Mouse (Mus musculus) ZHBTc4 (cell line): ENCODE results near the gene Mia.

Experiments
- DNase-seq: peaks from one replicate; pipeline ENCODE4 v3.0.0-alpha.2; 2011; ENCODE audit warnings: low read depth, low spot score

Gene Mia

DNA sequence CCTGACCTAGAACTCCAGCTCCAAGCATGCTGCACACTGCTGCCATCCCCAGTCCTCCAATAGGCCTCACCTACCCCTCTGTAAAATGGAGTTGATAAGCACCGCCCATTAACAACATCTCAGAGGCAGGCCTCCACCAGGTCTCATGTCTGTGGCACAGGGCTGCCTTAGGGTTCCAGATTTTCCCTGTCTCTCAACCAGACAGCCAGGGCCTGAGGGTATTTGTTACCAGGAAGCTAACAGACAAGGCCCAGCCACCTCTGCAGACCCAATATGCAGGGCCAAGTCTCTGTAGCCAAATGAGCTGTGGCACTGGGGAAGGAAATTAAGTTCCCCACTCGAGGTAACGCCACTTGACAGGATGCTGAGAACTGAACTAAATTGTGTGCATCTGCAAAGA, 20.0 kb downstream of the Mia start:
- no peak for DNase-seq

DNA sequence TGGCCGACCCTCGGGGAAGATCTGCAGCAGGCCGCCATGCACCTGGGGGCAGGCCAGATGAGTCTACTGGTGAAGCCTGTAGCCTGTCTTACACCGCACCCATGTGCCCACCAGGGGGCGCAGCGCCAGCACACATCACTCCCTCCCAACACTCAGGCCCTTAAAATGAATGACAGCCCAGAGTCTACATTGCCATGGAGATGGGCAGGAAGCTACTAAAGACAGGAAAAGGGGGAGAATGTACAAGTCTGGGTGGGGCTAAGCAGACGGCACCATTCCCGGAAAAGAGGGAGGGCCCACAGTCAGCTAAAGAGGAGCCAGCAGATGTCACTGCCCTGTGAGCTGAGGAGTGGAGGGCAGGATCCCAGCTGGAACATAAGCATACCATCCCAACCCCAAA, 21.1 kb downstream of the Mia start:
- DNase-seq: peak; percentile 98

DNA sequence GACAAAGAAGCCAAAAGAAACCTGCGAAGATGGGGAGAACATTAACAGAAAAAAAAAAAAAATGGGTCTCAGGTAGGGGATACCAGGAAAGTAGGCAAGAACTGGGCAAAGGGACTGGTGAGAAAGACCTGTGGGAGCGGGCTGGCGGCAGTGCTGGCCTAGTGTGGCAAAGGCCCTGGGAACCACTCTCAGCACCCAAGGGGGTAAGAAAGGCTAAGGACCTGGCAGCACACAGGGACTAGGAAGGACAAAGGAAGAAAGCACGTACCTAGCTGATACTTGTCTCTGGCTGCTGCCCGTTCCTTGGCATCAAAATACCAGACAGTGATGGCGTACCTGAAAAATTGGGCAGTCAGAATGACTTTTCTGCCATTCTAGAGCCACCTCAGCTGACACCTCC, 21.7 kb downstream of the Mia start:
- no peak for DNase-seq

DNA sequence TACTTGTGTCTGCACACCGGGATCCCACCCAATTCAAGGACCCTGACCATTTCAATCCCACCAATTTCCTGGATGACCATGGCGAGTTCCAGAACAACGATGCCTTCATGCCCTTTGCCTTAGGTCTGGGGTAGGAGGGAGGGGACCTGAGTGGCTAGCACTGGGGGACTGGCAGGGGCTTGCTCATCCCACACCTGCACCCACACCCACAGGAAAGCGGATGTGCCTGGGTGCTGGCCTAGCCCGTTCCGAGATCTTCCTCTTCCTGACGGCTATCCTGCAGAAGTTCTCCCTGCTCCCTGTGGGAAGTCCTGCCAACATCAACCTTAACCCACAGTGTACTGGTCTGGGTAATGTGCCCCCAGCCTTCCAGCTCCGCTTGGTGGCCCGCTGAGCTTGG, 22.8 kb downstream of the Mia start:
- no peak for DNase-seq

DNA sequence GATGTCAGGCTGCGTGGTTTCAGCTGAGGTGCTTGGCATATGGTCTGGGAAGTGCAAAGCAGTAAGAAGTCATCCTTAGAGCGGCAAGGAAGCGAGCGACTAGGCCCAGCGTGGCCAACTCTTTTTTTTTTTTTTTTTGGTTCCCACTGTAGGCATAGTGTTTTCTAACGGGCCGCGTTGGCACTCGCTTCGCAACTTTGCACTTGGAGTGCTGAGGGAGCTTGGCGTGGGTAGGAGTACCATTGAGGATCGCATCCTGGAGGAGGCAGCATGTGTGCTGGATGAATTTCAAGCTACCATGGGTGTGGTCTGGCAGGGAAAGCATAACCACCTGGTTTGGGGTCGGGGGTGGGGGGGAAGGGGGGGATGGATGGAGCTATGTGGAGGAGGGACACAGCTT, 25.0 kb downstream of the Mia start:
- DNase-seq: no peak

DNA sequence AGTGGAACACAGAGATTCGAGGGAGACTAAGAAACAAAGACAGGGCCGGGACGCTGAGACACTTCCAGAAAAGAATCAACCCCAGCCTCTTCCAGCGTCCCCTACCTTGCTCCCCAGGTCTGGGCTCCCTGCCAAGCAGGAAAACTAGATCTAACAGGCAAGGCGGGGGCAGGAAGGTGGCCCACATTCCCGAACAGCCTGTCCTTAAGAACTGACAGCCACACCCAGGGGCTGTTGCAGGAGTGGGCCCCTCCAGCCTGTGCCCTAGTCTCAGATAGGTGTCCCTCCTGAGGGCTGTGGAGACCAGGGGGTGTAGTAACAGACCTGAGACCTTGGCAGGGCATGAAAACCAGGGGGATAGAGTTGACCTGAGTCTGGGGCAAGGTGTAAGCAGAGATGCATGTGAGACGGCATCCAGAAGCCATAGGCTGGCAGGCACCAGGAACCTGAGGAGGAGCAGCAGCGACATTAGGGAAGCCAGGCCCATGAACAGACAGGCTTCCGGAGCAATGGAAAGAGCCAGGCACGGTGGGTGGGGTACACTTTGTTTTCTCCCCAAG, 27.7 kb downstream of the Mia start, which contains the start of gene Cyp2t4:
TSS of gene Cyp2t4 (plus strand) at position 510 of the 560 bp plus-strand sequence.
- DNase-seq: peak; percentile 54

DNA sequence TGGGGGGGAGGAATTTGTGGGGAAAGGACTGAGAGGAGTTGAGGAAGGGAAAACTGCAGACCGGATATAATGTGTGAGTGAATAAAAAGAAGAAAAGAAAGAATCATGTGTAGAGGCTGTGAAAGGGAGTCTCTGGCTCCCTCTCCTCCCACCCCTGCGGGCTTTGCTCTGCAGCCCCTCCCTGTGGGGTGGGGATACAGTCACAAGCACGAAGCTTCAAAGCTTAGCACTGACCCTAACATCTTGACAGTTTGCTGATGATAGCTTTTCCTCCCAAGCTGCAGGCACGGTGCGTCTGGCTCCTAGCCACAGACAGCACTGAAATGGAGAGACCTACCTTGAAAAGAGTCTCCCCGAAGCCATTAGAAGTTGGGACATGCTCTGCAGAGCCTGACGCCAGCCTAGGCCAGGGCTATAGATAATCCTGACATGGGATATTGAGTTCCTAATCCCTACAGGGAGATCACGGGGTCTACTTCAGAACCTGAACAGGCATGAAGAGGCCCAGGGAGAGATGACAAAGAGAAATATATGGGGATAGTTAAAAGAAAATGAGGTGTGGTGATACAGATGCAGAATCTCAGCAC, 44.5 kb downstream of the Mia start:
- DNase-seq: no peak

DNA sequence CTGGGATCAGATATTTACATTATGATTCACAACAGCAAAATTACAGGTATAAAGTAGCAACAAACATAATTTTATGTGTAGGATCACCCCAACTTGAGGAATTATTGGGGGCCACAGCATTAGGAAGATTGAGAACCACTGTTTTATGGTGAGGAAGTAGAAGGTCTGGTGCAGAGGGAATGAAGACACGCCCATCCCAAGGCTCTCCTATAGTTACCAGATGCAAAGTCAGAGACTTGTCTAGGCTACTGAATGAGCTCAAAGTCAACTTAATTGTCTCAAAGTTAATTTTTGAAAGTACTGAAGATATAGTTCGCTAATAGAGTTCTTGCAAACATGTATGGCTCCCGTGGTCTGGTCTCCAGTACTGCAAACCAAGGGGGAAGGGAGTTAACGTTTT, 47.2 kb downstream of the Mia start:
- no peak for DNase-seq

DNA sequence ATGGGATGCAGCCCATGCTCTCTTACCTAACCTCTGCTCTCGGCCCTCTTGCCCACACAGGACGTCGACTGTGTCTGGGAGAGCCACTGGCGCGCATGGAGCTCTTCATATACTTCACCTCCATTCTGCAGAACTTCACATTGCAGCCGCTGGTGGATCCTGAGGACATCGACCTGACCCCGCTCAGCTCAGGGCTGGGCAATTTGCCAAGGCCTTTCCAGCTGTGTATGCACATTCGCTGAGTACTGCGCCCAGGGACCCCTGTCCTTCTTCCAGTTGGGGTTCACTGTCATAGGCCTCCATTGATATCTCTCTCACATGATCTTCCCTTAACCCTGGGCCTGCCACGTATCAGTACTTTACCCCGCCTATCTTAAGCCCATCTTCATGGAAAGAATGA, 47.8 kb downstream of the Mia start:
- DNase-seq: peak; percentile 17

DNA sequence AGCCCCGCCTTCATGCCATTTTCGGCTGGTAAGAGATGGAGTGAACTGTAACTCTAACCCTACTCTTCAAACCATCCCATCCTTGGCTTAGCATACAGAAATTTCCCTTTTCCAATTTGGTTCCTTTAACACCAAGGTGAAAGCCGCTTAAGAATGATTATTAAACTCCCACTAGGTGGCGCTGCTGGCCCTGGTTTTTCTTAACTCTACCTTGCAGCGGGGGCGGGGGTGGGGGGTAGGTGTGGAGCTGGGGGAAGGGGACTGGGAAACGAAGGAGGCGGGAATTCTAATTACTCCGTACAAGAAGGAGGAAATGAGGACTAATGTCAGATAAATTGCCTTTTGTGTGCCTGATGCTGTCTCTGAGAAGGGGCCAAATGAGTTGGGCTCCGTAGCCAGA, 48.4 kb downstream of the Mia start:
- DNase-seq: peak; percentile 89

DNA sequence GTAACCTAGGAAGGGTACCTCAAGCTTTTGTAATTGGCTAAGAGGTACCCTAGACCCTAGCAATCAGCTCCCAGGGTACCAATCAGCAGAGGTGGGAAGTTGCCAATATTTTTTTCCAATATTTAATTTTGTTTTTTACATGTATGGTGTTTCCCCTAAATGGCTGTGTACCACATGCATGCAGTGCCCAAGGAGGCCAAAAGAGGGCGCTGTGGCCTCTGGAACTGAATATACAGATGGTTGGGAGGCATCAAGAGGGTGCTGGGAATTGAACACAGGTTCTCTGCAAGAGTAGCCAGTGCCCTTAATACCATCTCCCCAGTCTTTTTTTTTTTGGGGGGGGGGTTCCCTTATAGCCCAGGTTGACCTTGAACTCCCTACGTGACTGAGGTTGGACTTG, 49.6 kb downstream of the Mia start:
- peak; percentile 35 for DNase-seq

DNA sequence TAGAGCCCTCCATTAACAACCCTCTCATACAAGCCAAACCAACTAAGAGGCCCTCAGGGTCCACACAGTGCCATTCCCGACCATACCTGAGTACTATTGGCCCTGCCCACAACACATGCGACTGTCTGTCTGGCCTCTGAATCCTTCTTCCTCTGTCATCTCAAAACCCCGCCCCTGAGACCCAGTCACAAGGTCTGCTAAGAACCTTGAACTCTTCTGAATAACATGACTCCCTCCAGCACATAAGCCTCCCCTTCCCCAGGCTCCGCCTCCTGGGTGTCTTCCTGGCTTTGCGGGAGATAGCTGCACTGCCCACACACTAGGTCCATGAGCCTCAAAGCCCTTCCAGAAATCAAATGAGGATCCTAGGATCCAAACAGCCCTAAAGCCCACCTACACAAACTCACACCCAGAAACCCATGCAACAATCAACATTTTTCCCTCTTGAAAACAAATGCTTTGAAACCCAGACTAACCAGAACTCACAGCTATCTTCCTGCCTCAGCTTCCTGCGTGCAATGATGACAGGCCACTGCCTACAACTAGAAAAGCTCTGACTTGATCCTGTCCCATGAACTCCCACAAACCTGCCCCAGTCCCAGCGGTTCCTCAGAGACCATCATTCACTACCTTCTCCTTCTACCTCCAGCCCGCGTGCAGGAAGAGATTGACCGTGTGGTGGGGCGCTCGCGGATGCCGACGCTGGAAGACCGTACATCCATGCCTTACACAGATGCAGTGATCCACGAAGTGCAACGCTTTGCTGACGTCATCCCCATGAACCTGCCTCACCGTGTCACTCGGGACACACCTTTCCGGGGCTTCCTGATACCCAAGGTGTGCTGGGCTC, 50.2 kb downstream of the Mia start:
- DNase-seq: peak; percentile 81

DNA sequence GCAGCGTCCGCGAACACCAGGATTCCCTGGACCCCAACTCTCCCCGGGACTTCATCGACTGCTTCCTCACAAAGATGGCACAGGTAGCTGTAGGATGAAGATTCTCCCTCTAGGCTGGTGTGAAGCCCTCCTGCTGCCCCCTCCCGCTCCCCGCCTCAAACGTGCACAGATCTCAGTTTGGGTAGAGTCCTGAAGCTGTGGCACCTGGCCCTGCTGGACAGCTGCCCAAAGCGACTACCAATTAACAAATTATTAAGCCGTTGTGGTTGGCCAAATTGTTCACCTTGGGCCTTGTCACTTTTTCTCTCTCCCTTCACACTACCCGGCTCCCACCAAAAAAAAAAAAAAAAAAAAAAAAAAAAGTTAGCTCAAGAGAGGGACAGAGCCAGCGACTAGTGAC, 51.1 kb downstream of the Mia start:
- DNase-seq: no peak
